Mouse (Mus musculus) cortical plate, adult 2 months (tissue): ENCODE measurements around the gene H2-Ab1. TPM values are rescaled to one million over a fixed set of nuclear protein-coding genes. Genes with fewer than 3 reads are reported as not detected.

Experiments used
- H3K27ac ChIP-seq: fragments of 200-500 bp; 2 replicates; pipeline ENCODE4 v1.5.1; 2012; ENCODE audit warnings: low read length, control low read depth, inconsistent platforms; ENCODE audit not compliant: insufficient read depth
- H3K4me1 ChIP-seq: fragments of 200-500 bp; 2 replicates; pipeline ENCODE4 v1.6.1; 2011; ENCODE audit warnings: low read length; ENCODE audit not compliant: control insufficient read depth, insufficient read depth
- H3K4me3 ChIP-seq: fragments of 200-500 bp; 2 replicates; pipeline ENCODE4 v1.5.1; 2011; ENCODE audit warnings: mild to moderate bottlenecking, low read length, control low read depth; ENCODE audit not compliant: insufficient read depth
- CTCF ChIP-seq: fragments of 200-500 bp; IDR thresholded peaks from 2 replicates; pipeline ENCODE4 v1.5.1; 2011; ENCODE audit warnings: mild to moderate bottlenecking, control low read depth, low read length; ENCODE audit not compliant: insufficient read depth; ENCODE audit errors: extremely low read depth
- POLR2A ChIP-seq: fragments of 200-500 bp; IDR thresholded peaks from 2 replicates; pipeline ENCODE4 v1.6.1; 2011; ENCODE audit warnings: mild to moderate bottlenecking, low read length, control low read depth; ENCODE audit not compliant: insufficient read depth; ENCODE audit errors: extremely low read depth
- polyA plus RNA-seq: library from polyadenylated mRNA; depleted of rRNA; stranded (reverse); fragments of >200 nt; gene quantifications from 2 replicates; pipeline ENCODE4 v1.2.3, GENCODE M21; 2012; rRNA removed

The H2-Ab1 gene
- polyA plus RNA-seq, 1 experiment = 3.6 TPM

DNA sequence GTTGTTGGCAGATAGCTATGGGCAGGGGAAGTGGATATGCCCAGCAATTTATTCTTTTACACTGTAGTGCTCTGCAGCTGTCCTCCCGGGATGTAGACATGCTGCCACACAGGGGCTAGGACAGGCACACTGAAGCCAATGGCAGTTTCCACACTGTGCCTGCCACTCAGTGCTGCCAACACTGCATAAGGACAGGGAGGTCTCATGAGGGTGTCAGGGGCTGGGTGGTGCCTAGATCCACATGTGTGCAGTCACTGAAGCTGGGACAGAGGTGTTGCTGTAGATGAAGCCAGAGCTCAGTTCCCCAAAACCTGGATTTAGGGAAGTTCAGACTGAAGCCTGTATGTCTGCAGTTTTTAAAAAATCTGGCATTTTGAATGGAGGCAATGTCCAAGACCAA lies 54.7 kb downstream of the H2-Ab1 start:
- no peak overlapping the region for H3K27ac ChIP-seq
- no peak overlapping the region for H3K4me3 ChIP-seq

GRCm38 (mm10) chr17:34313393-34313792 lies 55.9 kb downstream of the H2-Ab1 start:
- Histone ChIP-seq H3K4me1 (no peaks in the 10 kb centered on the region), H3K4me3 (no peak overlapping the region)
- TF ChIP-seq CTCF = peak; percentile 91
- no peak for TF ChIP-seq POLR2A

More for the DNA sequence above, 54.7 kb downstream of the H2-Ab1 start:
- TF ChIP-seq CTCF (no peak), POLR2A (no peak)
- H3K4me1 ChIP-seq = no peaks in the 10 kb centered on the region

GRCm38 (mm10) chr17:34314286-34314685 lies 56.8 kb downstream of the H2-Ab1 start:
- H3K4me1 ChIP-seq = no peaks in the 10 kb centered on the region
- TF ChIP-seq CTCF (no peak), POLR2A (no peak)
- H3K27ac ChIP-seq = no peak overlapping the region

More at GRCm38 (mm10) chr17:34313393-34313792, 55.9 kb downstream of the H2-Ab1 start:
- H3K27ac ChIP-seq = no peak overlapping the region

DNA sequence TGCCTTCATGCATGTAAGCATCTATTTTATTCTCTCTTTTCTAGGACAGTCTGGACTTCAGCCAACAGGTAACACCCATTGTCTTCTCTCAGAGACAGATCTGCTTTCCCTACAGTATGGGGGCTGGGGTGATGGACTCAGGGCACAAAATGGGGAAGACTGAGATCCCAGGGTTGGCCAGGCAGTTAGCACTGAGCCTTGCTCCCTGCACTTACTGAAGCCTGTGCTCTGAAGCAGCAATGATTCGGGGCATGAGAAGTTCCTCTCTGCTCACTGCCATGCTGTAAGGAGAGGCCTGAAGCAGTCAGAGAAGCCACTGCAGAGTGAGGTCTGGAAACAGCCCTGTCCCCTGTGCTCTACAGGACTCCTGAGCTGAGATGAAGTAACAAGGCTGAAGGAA lies 58.0 kb downstream of the H2-Ab1 start:
- H3K4me1 ChIP-seq = no peaks in the 10 kb centered on the region
- H3K27ac ChIP-seq = no peak overlapping the region
- no peak for TF ChIP-seq CTCF
- no peak overlapping the region for H3K4me3 ChIP-seq

More at GRCm38 (mm10) chr17:34314286-34314685, 56.8 kb downstream of the H2-Ab1 start:
- no peak overlapping the region for H3K4me3 ChIP-seq

- no peak overlapping the region for H3K27ac ChIP-seq
- no peak overlapping the region for H3K4me3 ChIP-seq
- no peaks in the 10 kb centered on the region for H3K4me1 ChIP-seq
- no peak for TF ChIP-seq CTCF
- TF ChIP-seq POLR2A = no peak
Observed at GRCm38 (mm10) chr17:34316697-34317096, 59.2 kb downstream of the H2-Ab1 start.

DNA sequence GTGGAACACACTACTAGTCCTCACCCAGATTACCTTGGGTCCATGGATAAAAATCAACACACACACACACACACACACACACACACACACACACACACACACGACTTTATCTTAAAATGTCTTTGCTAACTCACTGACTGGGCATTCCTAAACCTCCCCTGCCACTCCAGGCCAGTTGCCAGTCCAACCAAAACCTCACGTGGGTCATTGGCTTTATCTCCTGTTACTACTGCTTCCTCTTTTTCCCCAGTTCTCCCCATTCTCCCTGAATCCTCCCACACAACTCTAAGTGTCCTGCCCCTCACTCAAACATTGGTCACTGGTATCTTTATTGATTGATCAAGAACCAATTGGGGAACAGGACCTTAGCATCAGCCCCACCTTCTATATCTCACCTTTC lies 59.8 kb downstream of the H2-Ab1 start:
- Histone ChIP-seq H3K4me3 (no peak overlapping the region), H3K27ac (no peak overlapping the region), H3K4me1 (no peaks in the 10 kb centered on the region)
- TF ChIP-seq CTCF = no peak
- no peak for TF ChIP-seq POLR2A

Other genes starting within 250 kb of the H2-Ab1 start
- gene Ring1, start 233.0 kb upstream of the H2-Ab1 start, polyA plus RNA-seq = 73.1 and 73.2 TPM in 2 replicates
- 59.6 and 61.7 TPM in 2 replicates for gene H2-Ke6, start 229.6 kb upstream of the H2-Ab1 start, polyA plus RNA-seq
- gene Slc39a7, start 226.0 kb upstream of the H2-Ab1 start, polyA plus RNA-seq = 92.7 and 103 TPM in 2 replicates
- gene Rxrb, start 225.9 kb upstream of the H2-Ab1 start, polyA plus RNA-seq = 78.5 and 81.5 TPM in 2 replicates
- gene Col11a2, start 218.3 kb upstream of the H2-Ab1 start, polyA plus RNA-seq = 9.3 and 12.1 TPM in 2 replicates
- 1.4 and 1.7 TPM in 2 replicates for gene H2-Oa, start 165.3 kb upstream of the H2-Ab1 start, polyA plus RNA-seq
- gene H2-DMa, start 138.1 kb upstream of the H2-Ab1 start, polyA plus RNA-seq = 27.3 and 29.4 TPM in 2 replicates
- 181 and 184 TPM in 2 replicates for gene Brd2, start 135.1 kb upstream of the H2-Ab1 start, polyA plus RNA-seq
- 0.79 and 0.84 TPM in 2 replicates for gene H2-DMb2, start 114.4 kb upstream of the H2-Ab1 start, polyA plus RNA-seq
- gene H2-DMb1, start 104.6 kb upstream of the H2-Ab1 start, polyA plus RNA-seq = 3.6 and 4.5 TPM in 2 replicates
- 2.7 and 3.4 TPM in 2 replicates for gene Tap1, start 70.1 kb upstream of the H2-Ab1 start, polyA plus RNA-seq
- gene Psmb9, start 69.9 kb upstream of the H2-Ab1 start, polyA plus RNA-seq = 3.0 and 3.8 TPM in 2 replicates
- 8.7 and 10.1 TPM in 2 replicates for gene Psmb8, start 60.0 kb upstream of the H2-Ab1 start, polyA plus RNA-seq
- 7.9 and 8.3 TPM in 2 replicates for gene Tap2, start 54.2 kb upstream of the H2-Ab1 start, polyA plus RNA-seq
- 1.0 and 1.5 TPM in 2 replicates for gene H2-Ob, start 18.8 kb upstream of the H2-Ab1 start, polyA plus RNA-seq
- gene H2-Aa, start 30.1 kb downstream of the H2-Ab1 start, polyA plus RNA-seq = 2.8 and 2.9 TPM in 2 replicates
- 3.2 and 3.3 TPM in 2 replicates for gene H2-Eb1, start 48.2 kb downstream of the H2-Ab1 start, polyA plus RNA-seq
- gene H2-Eb2, start 68.0 kb downstream of the H2-Ab1 start, polyA plus RNA-seq = 0.04 TPM in 1 of 2 replicates, not detected in the other
- gene Btnl2, start 97.1 kb downstream of the H2-Ab1 start, polyA plus RNA-seq = not detected in 2 replicates
- gene Btnl1, start 119.4 kb downstream of the H2-Ab1 start, polyA plus RNA-seq = 0.04 TPM in 1 of 2 replicates, not detected in the other
- 7.4 and 8.7 TPM in 2 replicates for gene BC051142, start 141.1 kb downstream of the H2-Ab1 start, polyA plus RNA-seq
- not detected in 2 replicates for gene Btnl4, start 219.6 kb downstream of the H2-Ab1 start, polyA plus RNA-seq